Mouse (Mus musculus): ENCODE data around the gene Foxq1. TPM values are rescaled to one million over a fixed set of nuclear protein-coding genes. Genes with fewer than 3 reads are reported as not detected.

Foxq1 gene
- total RNA-seq (2021) (under 1 TPM; 0.07 to 0.13 TPM), polyA plus RNA-seq (2012; rRNA removed) (0.06 and 0.16 TPM in 2 replicates)
- long read RNA-seq = 0 reads

DNA sequence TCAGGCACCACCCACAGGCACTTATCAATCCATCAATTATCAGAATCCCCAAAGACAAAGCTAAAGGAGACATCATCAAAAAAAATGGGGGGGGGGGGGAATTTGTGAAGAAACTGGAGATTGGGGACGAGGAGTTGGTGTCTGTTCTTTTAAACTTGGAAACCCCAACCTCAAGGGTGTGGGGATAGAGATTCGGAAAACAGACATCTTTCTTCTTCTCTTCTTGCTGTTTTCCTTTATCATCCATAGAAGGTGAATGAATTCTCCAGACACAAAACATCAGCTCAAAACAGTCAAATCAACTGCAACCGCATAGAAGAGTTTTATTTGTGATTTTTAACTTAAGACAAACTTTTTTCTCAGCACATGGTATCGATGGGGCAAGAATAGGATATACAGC, at the start of gene Foxq1:
Foxq1 (plus strand) TSS at position 301 of the 400 bp plus-strand sequence.
- no peaks in the 10 kb centered on the region for H3K4me1 ChIP-seq (ENCODE audit: control insufficient read depth, insufficient read depth, low read length)
- H3K4me3 ChIP-seq = no peak within 1 kb of the TSS
- TF ChIP-seq EP300 (IDR thresholded peaks at IDR 0.05; ENCODE audit: insufficient read depth, low read depth, low read length) (no peak), POLR2A (IDR thresholded peaks at IDR 0.05; ENCODE audit: insufficient read depth, low read depth, low read length) (no peak), CTCF (IDR thresholded peaks at IDR 0.05) (no peak)
- no peak within 1 kb of the TSS for H3K27ac ChIP-seq
- peaks cover 21% of the 10 kb centered on the region for H3K27me3 ChIP-seq (ENCODE audit: control insufficient read depth, insufficient read depth, low read length)
- DNase-seq = no peak
- no peaks in the 10 kb centered on the region for H3K79me2 ChIP-seq (replicated peaks; ENCODE audit: control insufficient read depth, insufficient read depth, low read length)
- H3K9ac ChIP-seq (ENCODE audit: low read depth, low read length) = no peak within 1 kb of the TSS
- intact Hi-C loops (cut with DNase I) = no loop called here
- WGBS = 77% methylated on average over 4 of the region's 4 CpGs
- H3K36me3 ChIP-seq (ENCODE audit: control insufficient read depth, insufficient read depth, low read length) = no peaks in the 10 kb centered on the region

DNA sequence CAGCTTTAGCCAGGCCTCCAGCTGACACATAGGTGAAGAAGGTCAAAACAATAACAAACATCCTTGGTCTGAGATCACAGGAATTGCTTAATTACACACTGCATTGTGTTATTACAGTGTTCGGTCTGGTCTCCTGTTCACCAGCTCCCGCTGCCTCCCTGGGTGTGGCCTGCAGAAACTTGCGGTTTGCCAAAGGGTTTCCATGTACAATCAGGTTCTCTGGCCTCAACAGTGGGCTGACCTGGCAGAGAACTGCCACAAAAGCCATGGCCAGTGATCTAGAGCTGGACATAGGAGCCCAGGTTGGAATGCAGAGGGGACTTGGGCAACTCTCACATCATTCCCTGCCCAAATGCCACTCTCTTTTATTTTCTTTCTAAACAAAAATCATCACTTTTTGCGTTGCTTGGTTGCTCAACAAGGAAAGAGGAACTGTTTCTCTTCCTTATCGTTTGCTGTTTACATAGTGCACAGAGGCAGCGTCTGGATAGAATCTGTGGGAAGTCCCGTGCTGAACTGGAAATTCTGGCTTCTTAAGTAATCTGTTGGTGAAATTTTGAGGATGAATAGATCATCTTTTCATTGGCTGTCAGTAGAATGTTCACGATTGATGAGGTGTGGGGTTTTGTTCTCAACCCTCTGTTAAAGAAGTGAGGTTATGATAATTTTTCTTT, 49.3 kb upstream of the Foxq1 start:
- H3K79me2 ChIP-seq (replicated peaks; ENCODE audit: control insufficient read depth, insufficient read depth, low read length) = no peaks in the 10 kb centered on the region
- H3K4me1 ChIP-seq (ENCODE audit: control insufficient read depth, insufficient read depth, low read length) = no peaks in the 10 kb centered on the region
- intact Hi-C loops (cut with DNase I) = no loop called here
- H3K36me3 ChIP-seq (ENCODE audit: control insufficient read depth, insufficient read depth, low read length) = no peaks in the 10 kb centered on the region
- H3K27ac ChIP-seq = no peak overlapping the region
- no peak overlapping the region for H3K4me3 ChIP-seq
- TF ChIP-seq POLR2A (IDR thresholded peaks at IDR 0.05; ENCODE audit: insufficient read depth, low read depth, low read length) (no peak), EP300 (IDR thresholded peaks at IDR 0.05; ENCODE audit: insufficient read depth, low read depth, low read length) (no peak), CTCF (IDR thresholded peaks at IDR 0.05) (no peak)
- peak in 1 of 2 experiments; percentile 5 for DNase-seq
- WGBS = 42% methylated on average over 8 of the region's 8 CpGs
- no peaks in the 10 kb centered on the region for H3K27me3 ChIP-seq (ENCODE audit: control insufficient read depth, insufficient read depth, low read length)
- no peak overlapping the region for H3K9ac ChIP-seq (ENCODE audit: low read depth, low read length)

DNA sequence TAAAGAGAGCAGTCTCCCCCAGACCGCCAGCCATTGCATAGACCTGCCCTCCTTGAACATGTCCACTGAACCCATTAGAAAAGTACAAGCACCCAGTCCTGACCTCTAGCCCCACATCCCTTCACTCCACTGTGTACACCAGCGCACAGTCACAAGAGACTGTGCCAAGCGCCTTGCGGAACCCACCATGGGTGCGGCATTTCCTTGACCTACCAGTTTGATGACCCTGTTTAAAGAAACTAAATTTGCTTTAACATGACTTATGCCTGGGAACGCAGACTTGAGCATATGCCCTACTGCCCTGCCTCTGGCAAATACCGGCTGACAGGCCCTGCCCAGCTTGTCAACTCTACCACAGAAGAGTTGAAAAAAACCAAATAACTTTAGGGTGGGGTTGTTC, 40.7 kb upstream of the Foxq1 start:
- Histone ChIP-seq H3K79me2 (replicated peaks; ENCODE audit: control insufficient read depth, insufficient read depth, low read length) (no peaks in the 10 kb centered on the region), H3K27me3 (ENCODE audit: control insufficient read depth, insufficient read depth, low read length) (no peaks in the 10 kb centered on the region), H3K36me3 (ENCODE audit: control insufficient read depth, insufficient read depth, low read length) (no peaks in the 10 kb centered on the region), H3K4me1 (ENCODE audit: control insufficient read depth, insufficient read depth, low read length) (no peaks in the 10 kb centered on the region; the same call in 1 of the 2 replicates), H3K4me3 (no peak overlapping the region), H3K9ac (ENCODE audit: low read depth, low read length) (no peak overlapping the region), H3K27ac (no peak overlapping the region)
- no peak for DNase-seq
- TF ChIP-seq EP300 (IDR thresholded peaks at IDR 0.05; ENCODE audit: insufficient read depth, low read depth, low read length) (no peak), POLR2A (IDR thresholded peaks at IDR 0.05; ENCODE audit: insufficient read depth, low read depth, low read length) (no peak), CTCF (IDR thresholded peaks at IDR 0.05) (no peak)
- WGBS = 93% methylated on average over 7 of the region's 7 CpGs
- intact Hi-C loops (cut with DNase I) = no loop called here

DNA sequence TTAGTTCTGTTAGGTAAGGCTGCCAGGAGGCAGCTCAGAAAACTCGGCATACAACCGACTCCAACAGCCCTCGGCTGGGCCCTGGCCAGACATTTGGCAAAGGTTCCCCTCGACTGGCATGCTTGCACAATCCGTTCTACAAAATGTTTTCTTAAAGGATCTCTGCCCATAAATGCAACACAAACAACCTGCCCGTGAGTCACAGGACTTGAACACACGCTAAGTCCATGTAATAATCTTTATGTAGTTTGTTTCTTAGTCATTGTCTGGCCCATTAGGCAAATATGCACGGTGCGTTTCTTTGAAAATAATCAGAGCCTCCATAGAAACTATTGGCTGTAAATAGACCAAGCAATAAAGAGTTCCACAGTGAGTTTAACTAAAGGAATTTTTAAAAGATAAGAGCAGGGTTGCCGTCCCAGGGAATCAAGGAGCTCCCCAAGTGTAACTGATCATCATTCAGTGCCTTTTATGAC, 37.5 kb upstream of the Foxq1 start:
- no peak overlapping the region for H3K27ac ChIP-seq
- DNase-seq = peak; percentile 45 to 71
- H3K36me3 ChIP-seq (ENCODE audit: control insufficient read depth, insufficient read depth, low read length) = no peaks in the 10 kb centered on the region
- TF ChIP-seq POLR2A (IDR thresholded peaks at IDR 0.05; ENCODE audit: insufficient read depth, low read depth, low read length) (no peak), EP300 (IDR thresholded peaks at IDR 0.05; ENCODE audit: insufficient read depth, low read depth, low read length) (no peak), CTCF (IDR thresholded peaks at IDR 0.05) (no peak)
- H3K27me3 ChIP-seq (ENCODE audit: control insufficient read depth, insufficient read depth, low read length) = no peaks in the 10 kb centered on the region
- no peak overlapping the region for H3K9ac ChIP-seq (ENCODE audit: low read depth, low read length)
- 25% methylated on average over 10 of the region's 10 CpGs for WGBS
- H3K4me1 ChIP-seq (ENCODE audit: control insufficient read depth, insufficient read depth, low read length) = no peaks in the 10 kb centered on the region; the same call in 1 of the 2 replicates
- intact Hi-C loops (cut with DNase I) = no loop called here
- H3K4me3 ChIP-seq = no peak overlapping the region
- no peaks in the 10 kb centered on the region for H3K79me2 ChIP-seq (replicated peaks; ENCODE audit: control insufficient read depth, insufficient read depth, low read length)

DNA sequence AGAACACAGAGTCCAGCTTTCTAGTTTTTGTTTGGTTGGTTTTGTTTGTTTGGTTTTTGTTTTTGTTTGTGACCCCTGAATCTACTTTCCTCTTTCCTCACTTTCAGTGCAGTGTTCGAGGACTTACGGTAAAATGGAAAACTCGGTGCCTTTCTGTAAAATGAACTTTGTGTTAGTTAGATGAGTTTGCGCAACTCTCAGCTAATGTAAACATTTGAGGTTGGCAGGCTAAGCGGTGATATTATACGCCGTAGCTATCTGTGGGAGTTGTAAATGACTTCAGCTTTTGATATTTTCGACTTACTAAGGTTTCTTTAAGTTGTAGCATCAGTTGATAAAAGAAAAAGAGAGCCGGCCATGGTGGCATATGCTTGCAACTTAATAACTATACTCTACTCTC, 37.0 kb upstream of the Foxq1 start:
- DNase-seq = no peak
- Histone ChIP-seq H3K4me3 (no peak overlapping the region), H3K27me3 (ENCODE audit: control insufficient read depth, insufficient read depth, low read length) (no peaks in the 10 kb centered on the region), H3K27ac (no peak overlapping the region), H3K4me1 (ENCODE audit: control insufficient read depth, insufficient read depth, low read length) (no peaks in the 10 kb centered on the region; the same call in 1 of the 2 replicates), H3K79me2 (replicated peaks; ENCODE audit: control insufficient read depth, insufficient read depth, low read length) (no peaks in the 10 kb centered on the region), H3K36me3 (ENCODE audit: control insufficient read depth, insufficient read depth, low read length) (no peaks in the 10 kb centered on the region), H3K9ac (ENCODE audit: low read depth, low read length) (no peak overlapping the region)
- WGBS = 73% methylated on average over 9 of the region's 9 CpGs
- no peak for TF ChIP-seq POLR2A (IDR thresholded peaks at IDR 0.05; ENCODE audit: insufficient read depth, low read depth, low read length)
- TF ChIP-seq CTCF (IDR thresholded peaks at IDR 0.05) = no peak
- no peak for TF ChIP-seq EP300 (IDR thresholded peaks at IDR 0.05; ENCODE audit: insufficient read depth, low read depth, low read length)
- intact Hi-C loops (cut with DNase I) = no loop called here

- Histone ChIP-seq H3K27ac (no peak overlapping the region), H3K4me1 (ENCODE audit: control insufficient read depth, insufficient read depth, low read length) (no peaks in the 10 kb centered on the region), H3K9ac (ENCODE audit: low read depth, low read length) (no peak overlapping the region), H3K4me3 (no peak overlapping the region), H3K27me3 (ENCODE audit: control insufficient read depth, insufficient read depth, low read length) (no peaks in the 10 kb centered on the region), H3K36me3 (ENCODE audit: control insufficient read depth, insufficient read depth, low read length) (no peaks in the 10 kb centered on the region), H3K79me2 (replicated peaks; ENCODE audit: control insufficient read depth, insufficient read depth, low read length) (no peaks in the 10 kb centered on the region)
- intact Hi-C loops (cut with DNase I) = no loop called here
- DNase-seq = no peak
- no peak for TF ChIP-seq POLR2A (IDR thresholded peaks at IDR 0.05; ENCODE audit: insufficient read depth, low read depth, low read length)
- no peak for TF ChIP-seq CTCF (IDR thresholded peaks at IDR 0.05)
- no peak for TF ChIP-seq EP300 (IDR thresholded peaks at IDR 0.05; ENCODE audit: insufficient read depth, low read depth, low read length)
- 63% methylated on average over 4 of the region's 4 CpGs for WGBS
These were observed 31.0 kb upstream of the Foxq1 start for GRCm38 (mm10) chr13:31524976-31525375.
